Mouse (Mus musculus) embryonic facial prominence, embryonic 11.5 days (tissue): Measurements from ENCODE around the gene Gpr26. TPM values are rescaled to one million over a fixed set of nuclear protein-coding genes. Genes with fewer than 3 reads are reported as not detected.

ENCODE experiments used
- ATAC-seq: fragments of 200-750 bp; cut with Nextera tagmentation; replicated peaks from 2 replicates; pipeline ENCODE4 v1.8.0; 2017; ENCODE audit warnings: low read depth; ENCODE audit not compliant: insufficient number of reproducible peaks, low FRiP score, low TSS enrichment
- DNase-seq: peaks from one replicate; pipeline ENCODE4 v3.0.0-alpha.2; 2015; ENCODE audit warnings: low spot score
- H3K27ac ChIP-seq: fragments of 300-500 bp; sonication (generic); replicated peaks from 2 replicates; pipeline ENCODE4 v1.5.1; 2014; ENCODE audit warnings: mild to moderate bottlenecking, low read depth, low read length, control low read depth
- H3K27me3 ChIP-seq: fragments of 300-500 bp; sonication (generic); 2 replicates; pipeline ENCODE4 v1.6.1; 2014; ENCODE audit warnings: mild to moderate bottlenecking, low read length, moderate library complexity, mixed read lengths; ENCODE audit not compliant: control insufficient read depth, insufficient read depth
- H3K36me3 ChIP-seq: fragments of 300-500 bp; sonication (generic); replicated peaks from 2 replicates; pipeline ENCODE4 v1.6.1; 2014; ENCODE audit warnings: low read depth, mild to moderate bottlenecking, low read length, moderate library complexity, mixed read lengths; ENCODE audit not compliant: control insufficient read depth, insufficient read depth
- H3K4me1 ChIP-seq: fragments of 300-500 bp; sonication (generic); 2 replicates; pipeline ENCODE4 v1.6.1; 2014; ENCODE audit warnings: low read length, mixed read lengths; ENCODE audit not compliant: control insufficient read depth, insufficient read depth
- H3K4me2 ChIP-seq: fragments of 300-500 bp; sonication (generic); 2 replicates; pipeline ENCODE4 v1.6.1; 2014; ENCODE audit warnings: low read depth, mild to moderate bottlenecking, control low read depth, low read length, moderate library complexity
- H3K4me3 ChIP-seq: fragments of 300-500 bp; sonication (generic); 2 replicates; pipeline ENCODE4 v1.5.1; 2014; ENCODE audit warnings: low read depth, low read length, control low read depth
- H3K9ac ChIP-seq: fragments of 300-500 bp; sonication (generic); replicated peaks from 2 replicates; pipeline ENCODE4 v1.6.1; 2014; ENCODE audit warnings: mild to moderate bottlenecking, control low read depth, low read length
- H3K9me3 ChIP-seq: fragments of 300-500 bp; sonication (generic); replicated peaks from 2 replicates; pipeline ENCODE4 v1.6.1; 2016; ENCODE audit warnings: mild to moderate bottlenecking, low read length, inconsistent platforms, mixed read lengths; ENCODE audit not compliant: control insufficient read depth
- WGBS: fragments of 180-500 bp; shearing (Covaris S2); extraction: QIAGEN DNeasy Blood & Tissue Kit; methylation state at CpG from one replicate; pipeline ENCODE4 v1.1.7; 2014; 5-methylcytosine and 5-hydroxymethylcytosine counted together
- polyA plus RNA-seq: library from polyadenylated mRNA; unstranded; fragments of >200 nt; fragmentation: Nextera tagmentation; extraction: Ambion mirVana; gene quantifications from 2 replicates; pipeline ENCODE4 v1.2.1, GENCODE M21; 2014

Gene Gpr26
- polyA plus RNA-seq, 1 experiment from 2014 or later: 0.06 TPM

- no peak overlapping the region for H3K4me2 ChIP-seq
- H3K9ac ChIP-seq: no peak overlapping the region
- DNase-seq (no peak), ATAC-seq (no peak)
- no peaks in the 10 kb centered on the region for H3K9me3 ChIP-seq
- no peaks in the 10 kb centered on the region; the same call in 1 of the 2 replicates for H3K4me1 ChIP-seq
- no peaks in the 10 kb centered on the region for H3K36me3 ChIP-seq
- H3K4me3 ChIP-seq: no peak overlapping the region
- 69% methylated on average over 7 of the region's 7 CpGs for WGBS
- no peak overlapping the region for H3K27ac ChIP-seq
- H3K27me3 ChIP-seq: no peaks in the 10 kb centered on the region
Measured at GRCm38 (mm10) chr7:132009002-132009401, 42.7 kb downstream of the Gpr26 start.

DNA sequence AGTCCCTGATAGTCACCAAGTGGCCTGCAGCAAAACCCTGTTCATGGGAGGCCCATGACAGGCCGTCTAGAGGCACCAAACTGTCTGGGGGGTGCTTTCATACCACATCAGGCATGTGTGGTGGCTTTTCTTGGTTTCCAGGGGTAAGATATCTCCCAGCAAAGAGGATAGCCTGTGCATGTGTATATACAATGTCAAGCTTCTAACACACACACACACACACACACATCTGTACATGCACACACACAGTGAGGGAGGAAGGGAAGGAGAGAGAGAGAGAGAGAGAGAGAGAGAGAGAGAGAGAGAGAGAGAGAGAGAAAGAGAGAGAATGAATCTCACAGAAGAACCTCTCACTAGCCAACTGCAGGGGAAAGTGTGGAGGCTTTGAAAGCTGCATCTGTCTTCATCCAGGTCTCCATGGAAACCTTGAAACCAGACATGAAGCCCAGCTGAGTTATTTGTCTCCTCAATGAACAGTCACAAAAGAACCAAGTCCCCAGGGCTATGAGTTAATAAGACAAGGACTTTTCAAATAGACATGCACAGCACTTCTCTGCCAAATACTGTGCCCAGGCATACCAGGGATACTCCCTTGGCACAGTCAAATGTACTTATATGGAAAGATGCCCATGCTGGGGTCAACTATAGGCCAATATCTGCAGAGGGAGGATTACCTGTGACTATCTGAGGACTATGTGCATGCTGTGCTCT lies 46.9 kb downstream of the Gpr26 start:
- no peaks in the 10 kb centered on the region for H3K36me3 ChIP-seq
- DNase-seq (peak; percentile 24), ATAC-seq (no peak)
- no peak overlapping the region for H3K9ac ChIP-seq
- H3K4me2 ChIP-seq: no peak overlapping the region
- H3K9me3 ChIP-seq: no peaks in the 10 kb centered on the region
- 20% methylated on average over 1 of the region's 1 CpGs for WGBS
- H3K27ac ChIP-seq: no peak overlapping the region
- no peaks in the 10 kb centered on the region for H3K27me3 ChIP-seq
- no peak overlapping the region for H3K4me3 ChIP-seq
- H3K4me1 ChIP-seq: no peaks in the 10 kb centered on the region; the same call in 1 of the 2 replicates

- Histone ChIP-seq H3K4me1 (no peaks in the 10 kb centered on the region; the same call in 1 of the 2 replicates), H3K9me3 (no peaks in the 10 kb centered on the region), H3K4me2 (no peak overlapping the region), H3K36me3 (no peaks in the 10 kb centered on the region), H3K27me3 (no peaks in the 10 kb centered on the region), H3K27ac (no peak overlapping the region), H3K9ac (no peak overlapping the region), H3K4me3 (no peak overlapping the region)
- ATAC-seq (no peak), DNase-seq (no peak)
- 80% methylated on average over 5 of the region's 5 CpGs for WGBS
Measured at GRCm38 (mm10) chr7:132013970-132014369, 47.7 kb downstream of the Gpr26 start.

DNA sequence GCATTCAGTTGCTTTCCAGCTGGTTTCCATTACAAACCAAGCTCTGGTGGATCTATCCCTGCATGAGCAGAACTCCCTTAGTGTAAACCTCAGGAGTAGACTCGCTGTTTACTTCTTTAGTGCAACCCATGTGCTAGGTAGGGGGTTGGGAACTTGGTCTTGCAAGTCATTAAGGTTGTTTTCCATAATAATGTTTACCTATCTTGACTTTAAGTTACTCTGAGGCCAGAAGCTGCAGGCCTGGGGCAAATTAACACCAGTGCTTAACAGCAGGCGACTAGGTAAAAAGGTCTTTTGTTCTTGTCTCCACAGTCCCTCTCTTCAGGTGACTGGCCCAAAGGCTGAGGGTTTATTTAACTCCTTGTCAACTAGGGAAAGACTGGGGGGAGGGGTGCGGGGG lies 48.9 kb downstream of the Gpr26 start:
- Histone ChIP-seq H3K4me3 (no peak overlapping the region), H3K36me3 (no peaks in the 10 kb centered on the region), H3K9ac (no peak overlapping the region), H3K4me1 (no peaks in the 10 kb centered on the region; the same call in 1 of the 2 replicates), H3K27me3 (no peaks in the 10 kb centered on the region), H3K4me2 (no peak overlapping the region), H3K27ac (no peak overlapping the region), H3K9me3 (no peaks in the 10 kb centered on the region)
- WGBS: 5% methylated on average over 3 of the region's 3 CpGs
- ATAC-seq: no peak
- DNase-seq: peak; percentile 52

GRCm38 (mm10) chr7:132015933-132016332 lies 49.7 kb downstream of the Gpr26 start:
- H3K36me3 ChIP-seq: no peaks in the 10 kb centered on the region
- DNase-seq: no peak
- H3K4me1 ChIP-seq: no peaks in the 10 kb centered on the region; the same call in 1 of the 2 replicates

GRCm38 (mm10) chr7:132025591-132025990 lies 59.3 kb downstream of the Gpr26 start:
- H3K27me3 ChIP-seq: no peaks in the 10 kb centered on the region

More at GRCm38 (mm10) chr7:132015933-132016332, 49.7 kb downstream of the Gpr26 start:
- Histone ChIP-seq H3K4me2 (no peak overlapping the region), H3K4me3 (no peak overlapping the region), H3K27ac (no peak overlapping the region), H3K9ac (no peak overlapping the region), H3K9me3 (no peaks in the 10 kb centered on the region), H3K27me3 (no peaks in the 10 kb centered on the region)
- WGBS: 72% methylated on average over 3 of the region's 3 CpGs
- no peak for ATAC-seq

GRCm38 (mm10) chr7:132026671-132027070 lies 60.4 kb downstream of the Gpr26 start:
- H3K4me2 ChIP-seq: no peak overlapping the region
- H3K9ac ChIP-seq: no peak overlapping the region
- H3K27ac ChIP-seq: no peak overlapping the region
- H3K4me1 ChIP-seq: no peaks in the 10 kb centered on the region
- no peaks in the 10 kb centered on the region for H3K9me3 ChIP-seq
- no peak overlapping the region for H3K4me3 ChIP-seq
- WGBS: 62% methylated on average over 6 of the region's 6 CpGs
- no peaks in the 10 kb centered on the region for H3K36me3 ChIP-seq
- DNase-seq (no peak), ATAC-seq (no peak)
- no peaks in the 10 kb centered on the region for H3K27me3 ChIP-seq

More at GRCm38 (mm10) chr7:132025591-132025990, 59.3 kb downstream of the Gpr26 start:
- Histone ChIP-seq H3K4me1 (no peaks in the 10 kb centered on the region), H3K4me2 (no peak overlapping the region), H3K9ac (no peak overlapping the region), H3K36me3 (no peaks in the 10 kb centered on the region), H3K9me3 (no peaks in the 10 kb centered on the region), H3K27ac (no peak overlapping the region), H3K4me3 (no peak overlapping the region)
- DNase-seq (no peak), ATAC-seq (no peak)
- WGBS: 60% methylated on average over 6 of the region's 6 CpGs

- Histone ChIP-seq H3K4me3 (no peak overlapping the region), H3K27ac (no peak overlapping the region), H3K9ac (no peak overlapping the region), H3K27me3 (no peaks in the 10 kb centered on the region), H3K4me2 (no peak overlapping the region), H3K36me3 (no peaks in the 10 kb centered on the region), H3K9me3 (no peaks in the 10 kb centered on the region), H3K4me1 (no peaks in the 10 kb centered on the region)
- 63% methylated on average over 6 of the region's 6 CpGs for WGBS
- DNase-seq: no peak
- ATAC-seq: no peak
Measured at GRCm38 (mm10) chr7:132031940-132032531, 65.8 kb downstream of the Gpr26 start.
